8 mouse cellular contexts compared by ENCODE assay signal in genomic region chr12:58214289-58215136, GRCm38 (mm10). TPM values are rescaled to one million over a fixed set of nuclear protein-coding genes. Genes with fewer than 3 reads are reported as not detected.
DNase-seq lines count a peak whose midpoint lies in the region; ATAC-seq and TF ChIP-seq lines count a peak whose summit lies in the region.

No protein-coding gene starts in this region.

- ATAC-seq in embryonic facial prominence, embryonic 13.5 days (ENCODE audit: insufficient number of reproducible peaks, insufficient read depth, low FRiP score, low TSS enrichment, low read depth), result no peak
- no peak for ATAC-seq in intestine, embryonic 16.5 days
- ATAC-seq in erythroid progenitor cell, adult 5-6 weeks (replicated peaks; ENCODE audit: low FRiP score, poor library complexity, severe bottlenecking), result no peak

- H3K4me1 ChIP-seq in liver, adult 2 months (ENCODE audit: control insufficient read depth, insufficient read depth, low read length), result peaks cover 7% of the 10 kb centered on the region; the same call in 1 of the 2 replicates
- peaks cover 38% of the 10 kb centered on the region for H3K4me1 ChIP-seq in embryonic facial prominence, embryonic 13.5 days
- H3K4me1 ChIP-seq in intestine, embryonic 16.5 days (ENCODE audit: control insufficient read depth, insufficient read depth, low read length), result peaks cover 18% of the 10 kb centered on the region
- H3K4me1 ChIP-seq in thymus, adult 2 months (replicated peaks; ENCODE audit: control insufficient read depth, insufficient read depth, low read length), result no peaks in the 10 kb centered on the region

- peak overlapping the region; percentile 53 for H3K4me3 ChIP-seq in liver, adult 2 months (ENCODE audit: insufficient read depth, low read depth, low read length)
- H3K4me3 ChIP-seq in embryonic facial prominence, embryonic 13.5 days, result peak overlapping the region; percentile 54
- peak overlapping the region; percentile 54 for H3K4me3 ChIP-seq in intestine, embryonic 16.5 days (ENCODE audit: low read length)
- H3K4me3 ChIP-seq in thymus, adult 2 months (ENCODE audit: control insufficient read depth, insufficient read depth, low read length), result no peak overlapping the region

- peaks cover 7% of the 10 kb centered on the region for H3K27me3 ChIP-seq in liver, adult 2 months (ENCODE audit: control insufficient read depth, insufficient read depth, low read length)
- peaks cover 67% of the 10 kb centered on the region for H3K27me3 ChIP-seq in embryonic facial prominence, embryonic 13.5 days
- H3K27me3 ChIP-seq in intestine, embryonic 16.5 days (replicated peaks; ENCODE audit: control insufficient read depth, insufficient read depth, low read length), result peaks cover 31% of the 10 kb centered on the region
- H3K27me3 ChIP-seq in thymus, adult 2 months (ENCODE audit: control insufficient read depth, insufficient read depth, low read length), result no peaks in the 10 kb centered on the region; the same call in 1 of the 2 replicates

- H3K4me2 ChIP-seq in embryonic facial prominence, embryonic 13.5 days, result peak overlapping the region; percentile 95
- peak overlapping the region; percentile 88 for H3K4me2 ChIP-seq in intestine, embryonic 16.5 days (ENCODE audit: low read depth, low read length)

- no peak for TF ChIP-seq POLR2A in liver, adult 2 months (IDR thresholded peaks at IDR 0.05; ENCODE audit: extremely low read depth, insufficient read depth, low read length)
- no peak for TF ChIP-seq POLR2A in thymus, adult 2 months (IDR thresholded peaks at IDR 0.05; ENCODE audit: control insufficient read depth, extremely low read depth, insufficient read depth, low read length, poor library complexity)

- DNase-seq in liver, adult 2 months (ENCODE audit: extremely low read depth, low read depth, low spot score), result peak; percentile 36
- no peak for DNase-seq in liver
- DNase-seq in lung, postnatal 36 days, result peak; percentile 7
- no peak for DNase-seq in thymus, adult 2 months
- DNase-seq in thymus, postnatal 25 days, result no peak

- no peaks in the 10 kb centered on the region for H3K36me3 ChIP-seq in liver, adult 2 months (ENCODE audit: control insufficient read depth, insufficient read depth, low read length)
- no peaks in the 10 kb centered on the region for H3K36me3 ChIP-seq in embryonic facial prominence, embryonic 13.5 days
- no peaks in the 10 kb centered on the region for H3K36me3 ChIP-seq in intestine, embryonic 16.5 days (ENCODE audit: control insufficient read depth, insufficient read depth, low read length)
- no peaks in the 10 kb centered on the region for H3K36me3 ChIP-seq in thymus, adult 2 months (ENCODE audit: control insufficient read depth, insufficient read depth, low read length)

- peak overlapping the region; percentile 42; the same call in 1 of the 2 replicates for H3K9ac ChIP-seq in liver, adult 2 months (ENCODE audit: low read depth, low read length)
- 0 out of 2 replicates have a peak overlapping the region, but pooled peaks have one; percentile 36 for H3K9ac ChIP-seq in embryonic facial prominence, embryonic 13.5 days
- peak overlapping the region; percentile 21; the same call in 1 of the 2 replicates for H3K9ac ChIP-seq in intestine, embryonic 16.5 days (ENCODE audit: low read depth, low read length)

- H3K79me2 ChIP-seq in liver, adult 2 months (ENCODE audit: control insufficient read depth, insufficient read depth, low read length), result no peaks in the 10 kb centered on the region

- H3K9me3 ChIP-seq in embryonic facial prominence, embryonic 13.5 days, result no peaks in the 10 kb centered on the region
- H3K9me3 ChIP-seq in intestine, embryonic 16.5 days (ENCODE audit: control insufficient read depth, low read length), result no peaks in the 10 kb centered on the region

- H3K27ac ChIP-seq in liver, adult 2 months (replicated peaks; ENCODE audit: insufficient read depth, low read depth, low read length), result no peak overlapping the region; the same call in 1 of the 2 replicates
- no peak overlapping the region for H3K27ac ChIP-seq in embryonic facial prominence, embryonic 13.5 days
- H3K27ac ChIP-seq in intestine, embryonic 16.5 days (ENCODE audit: low read length), result no peak overlapping the region
- no peak overlapping the region for H3K27ac ChIP-seq in thymus, adult 2 months (ENCODE audit: control insufficient read depth, insufficient read depth, low read length)

- TF ChIP-seq CTCF in liver, adult 2 months (IDR thresholded peaks at IDR 0.05; ENCODE audit: low read depth, low read length), result no peak
- no peak for TF ChIP-seq CTCF in thymus, adult 2 months (IDR thresholded peaks at IDR 0.05; ENCODE audit: borderline replicate concordance, control insufficient read depth, extremely low read depth, insufficient read depth, low read length, poor library complexity)

- 11% methylated on average over 13 of the region's 13 CpGs for WGBS in liver, adult 2 months
- 6% methylated on average over 13 of the region's 13 CpGs for WGBS in embryonic facial prominence, embryonic 13.5 days
- WGBS in intestine, embryonic 16.5 days, result 16% methylated on average over 13 of the region's 13 CpGs
- 22% methylated on average over 13 of the region's 13 CpGs for WGBS in thymus, adult 2 months

RNA-seq across cellular contexts. Expression of gene Sstr1, which starts 2.9 kb away (rescaled TPM):
- 0.07 TPM in 1 of 2 replicates, not detected in the other for total RNA-seq in liver, adult 2 months (2014; rRNA removed)
- polyA plus RNA-seq in liver, adult 2 months (2012; rRNA removed), result not detected in 2 replicates
- 2.2 and 5.0 TPM in 2 replicates for polyA plus RNA-seq in embryonic facial prominence, embryonic 13.5 days (2015; fragmentation: Nextera tagmentation; extraction: Ambion mirVana)
- polyA plus RNA-seq in intestine, embryonic 16.5 days (2015; fragmentation: Nextera tagmentation; extraction: Ambion mirVana), result 1.4 and 1.8 TPM in 2 replicates
- 0.11 and 0.19 TPM in 2 replicates for polyA plus RNA-seq in thymus, adult 2 months (2012; rRNA removed)
- not detected in 2 replicates for total RNA-seq in erythroid progenitor cell, adult 5-6 weeks (2015; ENCODE audit: low replicate concordance)
- not detected in 2 replicates for total RNA-seq in erythroid progenitor cell, adult 5-6 weeks (2017; ENCODE audit: low replicate concordance)

RNA-seq across cellular contexts. Expression of gene Clec14a, which starts 54.6 kb away (rescaled TPM):
- total RNA-seq in liver, adult 2 months (2014; rRNA removed), result 20.3 and 20.5 TPM in 2 replicates
- 2.6 and 4.5 TPM in 2 replicates for polyA plus RNA-seq in liver, adult 2 months (2012; rRNA removed)
- polyA plus RNA-seq in embryonic facial prominence, embryonic 13.5 days (2015; fragmentation: Nextera tagmentation; extraction: Ambion mirVana), result 9.5 and 9.8 TPM in 2 replicates
- 7.9 and 8.0 TPM in 2 replicates for polyA plus RNA-seq in intestine, embryonic 16.5 days (2015; fragmentation: Nextera tagmentation; extraction: Ambion mirVana)
- polyA plus RNA-seq in thymus, adult 2 months (2012; rRNA removed), result 1.3 and 1.9 TPM in 2 replicates
- not detected in 2 replicates for total RNA-seq in erythroid progenitor cell, adult 5-6 weeks (2015; ENCODE audit: low replicate concordance)
- 0.45 TPM in 1 of 2 replicates, not detected in the other for total RNA-seq in erythroid progenitor cell, adult 5-6 weeks (2017; ENCODE audit: low replicate concordance)

Comparison
In these comparisons a context has a peak if more than half of its experiments do, and no peak if none do; other contexts are left out.
1. DNase-seq: peak in liver, adult 2 months (single experiment) and lung, postnatal 36 days (single experiment); none in liver (single experiment), thymus, adult 2 months (single experiment) and thymus, postnatal 25 days (single experiment).
2. Peak in every context shown above with its lines, with median percentiles within 50 percentile points of each other: H3K9ac ChIP-seq.